Mouse (Mus musculus) spleen, adult 2 months (tissue): Measurements from ENCODE around the gene Icosl.

ENCODE experiments used
- CTCF ChIP-seq: fragments of 200-500 bp; IDR thresholded peaks from 2 replicates; pipeline ENCODE4 v1.5.1; 2011; ENCODE audit warnings: mild to moderate bottlenecking, inconsistent platforms; ENCODE audit not compliant: insufficient read depth, insufficient read length, insufficient replicate concordance; ENCODE audit errors: extremely low read depth
- POLR2A ChIP-seq: fragments of 200-500 bp; IDR thresholded peaks from 2 replicates; pipeline ENCODE4 v1.6.1; 2011; ENCODE audit warnings: low read depth, low read length, inconsistent platforms

- TF ChIP-seq POLR2A: no peak; the same call in 1 of the 2 replicates
- TF ChIP-seq CTCF: no peak
Observed at GRCm38 (mm10) chr10:78091865-78092724, 23.0 kb downstream of the Icosl start.
